Mouse (Mus musculus): ENCODE data around the gene Dchs2.

DNA sequence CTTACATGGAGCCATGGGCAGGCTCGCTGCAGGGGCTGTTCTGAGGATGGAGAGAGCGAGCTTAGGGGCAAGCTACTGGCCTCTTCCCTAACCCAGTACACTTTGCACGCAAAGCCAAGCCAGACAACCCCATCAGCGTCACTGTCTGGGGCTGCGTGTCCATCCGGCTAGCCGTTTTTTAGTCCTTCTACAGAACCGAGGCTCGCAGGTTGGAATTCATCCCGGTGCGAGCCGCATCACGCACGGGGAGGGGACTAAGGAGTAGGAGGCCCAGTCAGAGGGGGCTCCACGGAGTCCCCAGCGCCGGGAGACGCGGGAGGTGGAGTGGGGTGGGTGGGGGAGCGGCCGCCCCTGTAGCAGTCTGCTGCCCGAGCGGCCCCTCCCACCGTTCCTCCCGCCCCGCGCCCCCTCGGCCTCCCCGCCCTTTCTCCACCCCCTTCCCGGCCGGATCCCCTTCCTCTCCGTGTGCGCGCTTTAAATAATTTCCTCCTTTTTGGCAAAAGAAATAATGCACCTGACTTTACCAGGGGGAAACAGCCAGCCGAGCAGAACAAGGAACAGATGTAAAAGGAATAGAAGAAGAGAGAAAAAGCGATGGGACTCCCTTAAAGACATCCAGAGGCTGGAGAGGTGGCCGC, 541 bp upstream of the Dchs2 start:
- TF ChIP-seq CTCF (IDR thresholded peaks at IDR 0.05; ENCODE audit: extremely low read depth, insufficient read depth, insufficient read length, insufficient replicate concordance) (no peak), POLR2A (IDR thresholded peaks at IDR 0.05; ENCODE audit: low read depth, low read length) (no peak)

Measured in spleen, adult 2 months (tissue).